ENCODE assay signal across 8 mouse cellular contexts in genomic region chr12:30910860-30911259, GRCm38 (mm10). TPM values are rescaled to one million over a fixed set of nuclear protein-coding genes. Genes with fewer than 3 reads are reported as not detected.
A peak's percentile ranks its signal among the peaks of the same experiment; 100 is the strongest.
DNase-seq lines count a peak whose midpoint lies in the region; ATAC-seq and TF ChIP-seq lines count a peak whose summit lies in the region.

No protein-coding gene starts in this region.

- peaks cover 12% of the 10 kb centered on the region for H3K4me1 ChIP-seq in lung, embryonic 16.5 days (replicated peaks; ENCODE audit: control insufficient read depth, insufficient read depth, low read length)
- peaks cover 8% of the 10 kb centered on the region; the same call in 1 of the 2 replicates for H3K4me1 ChIP-seq in heart, postnatal 0 days (ENCODE audit: control insufficient read depth, insufficient read depth)

- peak overlapping the region; percentile 41; the same call in 1 of the 2 replicates for H3K27ac ChIP-seq in lung, embryonic 16.5 days (ENCODE audit: low read length)
- H3K27ac ChIP-seq in heart, postnatal 0 days (ENCODE audit: low read depth) = peak overlapping the region; percentile 61

- peak overlapping the region; percentile 79 for H3K4me2 ChIP-seq in lung, embryonic 16.5 days (ENCODE audit: low read depth, low read length)
- peak overlapping the region; percentile 92 for H3K4me2 ChIP-seq in heart, postnatal 0 days (ENCODE audit: low read depth, low read length)

- peak overlapping the region; percentile 93 for H3K9ac ChIP-seq in lung, embryonic 16.5 days (ENCODE audit: low read length)
- H3K9ac ChIP-seq in heart, postnatal 0 days (replicated peaks; ENCODE audit: low read depth, low read length) = peak overlapping the region; percentile 71

- DNase-seq in lung, postnatal 25 days (ENCODE audit: low spot score) = no peak
- DNase-seq in heart, postnatal 0 days (ENCODE audit: low spot score) = no peak
- DNase-seq in layer of hippocampus, adult 9-10 months (ENCODE audit: low spot score) = no peak
- DNase-seq in testis, postnatal 14 days (ENCODE audit: low spot score) = no peak

- WGBS in lung, embryonic 16.5 days = 9% methylated on average over 8 of the region's 8 CpGs
- 17% methylated on average over 8 of the region's 8 CpGs for WGBS in heart, postnatal 0 days

- no peak for TF ChIP-seq EP300 in heart, postnatal 0 days (IDR thresholded peaks at IDR 0.05; ENCODE audit: low read depth)

- no peaks in the 10 kb centered on the region for H3K9me3 ChIP-seq in lung, embryonic 16.5 days (ENCODE audit: control insufficient read depth, low read length)
- no peaks in the 10 kb centered on the region for H3K9me3 ChIP-seq in heart, postnatal 0 days (replicated peaks; ENCODE audit: control insufficient read depth, low read length)

- no peak for TF ChIP-seq CTCF in heart, postnatal 0 days (IDR thresholded peaks at IDR 0.05; ENCODE audit: low read depth)

- no peaks in the 10 kb centered on the region for H3K27me3 ChIP-seq in lung, embryonic 16.5 days (ENCODE audit: control insufficient read depth, insufficient read depth, low read depth, low read length)
- H3K27me3 ChIP-seq in heart, postnatal 0 days (ENCODE audit: control insufficient read depth, insufficient read depth, low read length) = no peaks in the 10 kb centered on the region

- no peak for ATAC-seq in lung, embryonic 16.5 days (ENCODE audit: low read depth)
- ATAC-seq in common myeloid progenitor, adult 5-6 weeks (replicated peaks; ENCODE audit: low read depth, poor library complexity, severe bottlenecking) = 0 out of 2 replicates have a peak, but pooled peaks have one; percentile 13
- no peak for ATAC-seq in heart, postnatal 0 days (ENCODE audit: insufficient read depth, low read depth)
- ATAC-seq in megakaryocyte progenitor cell, adult 5-6 weeks (replicated peaks; ENCODE audit: poor library complexity) = peak; percentile 3; the same call in 1 of the 2 replicates
- no peak for ATAC-seq in activated CD4-positive, CD25-positive, alpha-beta regulatory T cell, adult 4 months

- H3K36me3 ChIP-seq in lung, embryonic 16.5 days (ENCODE audit: control insufficient read depth, insufficient read depth, low read length) = no peaks in the 10 kb centered on the region
- no peaks in the 10 kb centered on the region for H3K36me3 ChIP-seq in heart, postnatal 0 days (replicated peaks; ENCODE audit: control insufficient read depth, insufficient read depth, low read length)

- H3K4me3 ChIP-seq in lung, embryonic 16.5 days (ENCODE audit: low read length) = peak overlapping the region; percentile 73
- peak overlapping the region; percentile 86 for H3K4me3 ChIP-seq in heart, postnatal 0 days (ENCODE audit: low read depth, low read length)

RNA-seq across cellular contexts. Expression of gene Acp1, which starts 0.5 kb away (rescaled TPM):
- polyA plus RNA-seq in lung, embryonic 16.5 days (2015; fragmentation: Nextera tagmentation; extraction: Ambion mirVana) = 160 and 162 TPM in 2 replicates
- 105 and 126 TPM in 2 replicates for total RNA-seq in common myeloid progenitor, adult 5-6 weeks (2017)
- total RNA-seq in heart, postnatal 0 days (2014; rRNA removed; ENCODE audit: low replicate concordance) = 24.8 and 25.5 TPM in 2 replicates
- 95.4 and 101 TPM in 2 replicates for polyA plus RNA-seq in heart, postnatal 0 days (2015; fragmentation: Nextera tagmentation; extraction: Ambion mirVana)
- total RNA-seq in megakaryocyte progenitor cell, adult 5-6 weeks (2015) = 58.3 and 68.8 TPM in 2 replicates
- total RNA-seq in megakaryocyte progenitor cell, adult 5-6 weeks (2017) = 80.0 and 85.9 TPM in 2 replicates
- 100 to 1,000 TPM in 1 of 2 experiments, 10 to 100 TPM in 1; 94.4 to 106 TPM for polyA plus RNA-seq in activated CD4-positive, CD25-positive, alpha-beta regulatory T cell, adult 4 months (2017; shearing (Covaris generic))

RNA-seq across cellular contexts. Expression of gene Sh3yl1, which starts 0.6 kb away (rescaled TPM):
- polyA plus RNA-seq in lung, embryonic 16.5 days (2015; fragmentation: Nextera tagmentation; extraction: Ambion mirVana) = 12.2 and 14.8 TPM in 2 replicates
- total RNA-seq in common myeloid progenitor, adult 5-6 weeks (2017) = 0.05 and 1.2 TPM in 2 replicates
- 3.4 TPM in 1 of 2 replicates, not detected in the other for total RNA-seq in heart, postnatal 0 days (2014; rRNA removed; ENCODE audit: low replicate concordance)
- polyA plus RNA-seq in heart, postnatal 0 days (2015; fragmentation: Nextera tagmentation; extraction: Ambion mirVana) = 3.9 and 4.3 TPM in 2 replicates
- 1.6 and 1.8 TPM in 2 replicates for total RNA-seq in megakaryocyte progenitor cell, adult 5-6 weeks (2015)
- 0.12 and 0.74 TPM in 2 replicates for total RNA-seq in megakaryocyte progenitor cell, adult 5-6 weeks (2017)
- under 1 TPM; 0.37 to 0.88 TPM for polyA plus RNA-seq in activated CD4-positive, CD25-positive, alpha-beta regulatory T cell, adult 4 months (2017; shearing (Covaris generic))

RNA-seq across cellular contexts. Expression of gene Alkal2, which starts 26.7 kb away (rescaled TPM):
- 0.25 and 0.26 TPM in 2 replicates for polyA plus RNA-seq in lung, embryonic 16.5 days (2015; fragmentation: Nextera tagmentation; extraction: Ambion mirVana)
- not detected in 2 replicates for total RNA-seq in common myeloid progenitor, adult 5-6 weeks (2017)
- not detected in 2 replicates for total RNA-seq in heart, postnatal 0 days (2014; rRNA removed; ENCODE audit: low replicate concordance)
- polyA plus RNA-seq in heart, postnatal 0 days (2015; fragmentation: Nextera tagmentation; extraction: Ambion mirVana) = 0.16 TPM in 1 of 2 replicates, not detected in the other
- total RNA-seq in megakaryocyte progenitor cell, adult 5-6 weeks (2015) = not detected in 2 replicates
- not detected in 2 replicates for total RNA-seq in megakaryocyte progenitor cell, adult 5-6 weeks (2017)
- polyA plus RNA-seq in activated CD4-positive, CD25-positive, alpha-beta regulatory T cell, adult 4 months (2017; shearing (Covaris generic)) = not detected

Comparison
In these comparisons a context has a peak if more than half of its experiments do, and no peak if none do; other contexts are left out.
1. ATAC-seq: peak in common myeloid progenitor, adult 5-6 weeks (single experiment) and megakaryocyte progenitor cell, adult 5-6 weeks (single experiment); none in lung, embryonic 16.5 days (single experiment), heart, postnatal 0 days (single experiment) and activated CD4-positive, CD25-positive, alpha-beta regulatory T cell, adult 4 months (single experiment).